Mouse (Mus musculus) stomach, postnatal 0 days (tissue): ENCODE measurements around the gene Abce1. TPM values are rescaled to one million over a fixed set of nuclear protein-coding genes. Genes with fewer than 3 reads are reported as not detected.

Experiments
- ATAC-seq: fragments of 200-750 bp; cut with Nextera tagmentation; 2 replicates; pipeline ENCODE4 v1.8.0; 2017; ENCODE audit not compliant: low FRiP score, low TSS enrichment
- DNase-seq: peaks from one replicate; pipeline ENCODE4 v3.0.0-alpha.2; 2016; ENCODE audit warnings: low spot score
- H3K27ac ChIP-seq: fragments of 300-500 bp; sonication (generic); replicated peaks from 2 replicates; pipeline ENCODE4 v1.5.1; 2014; ENCODE audit warnings: mild to moderate bottlenecking, control low read depth
- H3K27me3 ChIP-seq: fragments of 300-500 bp; sonication (generic); 2 replicates; pipeline ENCODE4 v1.6.1; 2014; ENCODE audit warnings: low read length; ENCODE audit not compliant: control insufficient read depth, insufficient read depth
- H3K36me3 ChIP-seq: fragments of 300-500 bp; sonication (generic); 2 replicates; pipeline ENCODE4 v1.6.1; 2014; ENCODE audit warnings: low read length, mixed read lengths; ENCODE audit not compliant: control insufficient read depth, insufficient read depth
- H3K4me1 ChIP-seq: fragments of 300-500 bp; sonication (generic); replicated peaks from 2 replicates; pipeline ENCODE4 v1.6.1; 2014; ENCODE audit warnings: antibody characterized with exemption; ENCODE audit not compliant: control insufficient read depth, insufficient read depth
- H3K4me2 ChIP-seq: fragments of 300-500 bp; sonication (generic); replicated peaks from 2 replicates; pipeline ENCODE4 v1.6.1; 2014; ENCODE audit warnings: low read depth, mild to moderate bottlenecking, control low read depth, moderate library complexity
- H3K4me3 ChIP-seq: fragments of 300-500 bp; sonication (generic); 2 replicates; pipeline ENCODE4 v1.5.1; 2014; ENCODE audit warnings: low read depth, low read length, control low read depth
- H3K9ac ChIP-seq: fragments of 300-500 bp; sonication (generic); 2 replicates; pipeline ENCODE4 v1.6.1; 2014; ENCODE audit warnings: mild to moderate bottlenecking, low read length, control low read depth, mixed read lengths
- H3K9me3 ChIP-seq: fragments of 300-500 bp; sonication (generic); 2 replicates; pipeline ENCODE4 v1.6.1; 2016; ENCODE audit warnings: low read length; ENCODE audit not compliant: control insufficient read depth
- CTCF ChIP-seq: IDR thresholded peaks from 2 replicates; pipeline ENCODE4 v1.5.1; 2016; ENCODE audit warnings: antibody characterized with exemption, low read depth, mild to moderate bottlenecking, moderate library complexity
- EP300 ChIP-seq: optimal IDR thresholded peaks from 2 replicates; pipeline ENCODE3; 2016; ENCODE audit warnings: antibody characterized with exemption
- WGBS: fragments of 180-500 bp; shearing (Covaris S2); extraction: QIAGEN DNeasy Blood & Tissue Kit; methylation state at CpG from one replicate; pipeline ENCODE4 v1.1.7; 2014; 5-methylcytosine and 5-hydroxymethylcytosine counted together
- polyA plus RNA-seq: library from polyadenylated mRNA; unstranded; fragments of >200 nt; fragmentation: Nextera tagmentation; extraction: Ambion mirVana; gene quantifications from 2 replicates; pipeline ENCODE4 v1.2.1, GENCODE M21; 2015

The Abce1 gene
- polyA plus RNA-seq, 1 experiment from 2014 or later, result 39.1 TPM

GRCm38 (mm10) chr8:79653736-79654135, 57.8 kb downstream of the Abce1 start:
- no peak overlapping the region for H3K27ac ChIP-seq
- ATAC-seq (no peak), DNase-seq (no peak)
- no peaks in the 10 kb centered on the region for H3K27me3 ChIP-seq
- no peak overlapping the region for H3K4me2 ChIP-seq
- no peaks in the 10 kb centered on the region for H3K4me1 ChIP-seq
- 87% methylated on average over 4 of the region's 4 CpGs for WGBS
- no peak for TF ChIP-seq EP300
- no peak for TF ChIP-seq CTCF
- H3K4me3 ChIP-seq, result no peak overlapping the region
- peaks cover 6% of the 10 kb centered on the region; the same call in 1 of the 2 replicates for H3K36me3 ChIP-seq
- no peaks in the 10 kb centered on the region for H3K9me3 ChIP-seq
- no peak overlapping the region for H3K9ac ChIP-seq

- H3K9me3 ChIP-seq, result no peaks in the 10 kb centered on the region
- DNase-seq, result no peak
- no peak overlapping the region for H3K9ac ChIP-seq
- 0 out of 2 replicates have a peak, but pooled peaks have one; percentile 26 for ATAC-seq
- no peaks in the 10 kb centered on the region for H3K4me1 ChIP-seq
- H3K4me2 ChIP-seq, result no peak overlapping the region
- WGBS, result 78% methylated on average over 1 of the region's 1 CpGs
- H3K27ac ChIP-seq, result no peak overlapping the region
- H3K36me3 ChIP-seq, result no peaks in the 10 kb centered on the region
- TF ChIP-seq EP300, result no peak
- TF ChIP-seq CTCF, result peak; percentile 69
- no peaks in the 10 kb centered on the region for H3K27me3 ChIP-seq
- H3K4me3 ChIP-seq, result no peak overlapping the region
Measured at GRCm38 (mm10) chr8:79650158-79650814, 61.3 kb downstream of the Abce1 start.

- Histone ChIP-seq H3K4me1 (no peaks in the 10 kb centered on the region), H3K4me3 (no peak overlapping the region), H3K27me3 (no peaks in the 10 kb centered on the region), H3K9ac (no peak overlapping the region), H3K4me2 (no peak overlapping the region), H3K9me3 (no peaks in the 10 kb centered on the region), H3K27ac (no peak overlapping the region; the same call in 1 of the 2 replicates), H3K36me3 (no peaks in the 10 kb centered on the region)
- ATAC-seq, result no peak; the same call in 1 of the 2 replicates
- DNase-seq, result no peak
- WGBS, result 89% methylated on average over 4 of the region's 4 CpGs
- no peak for TF ChIP-seq CTCF
- no peak for TF ChIP-seq EP300
Measured at GRCm38 (mm10) chr8:79649569-79649968, 62.0 kb downstream of the Abce1 start.

- no peak for DNase-seq
- H3K9ac ChIP-seq, result peak overlapping the region; percentile 23; the same call in 1 of the 2 replicates
- H3K4me1 ChIP-seq, result 0 out of 2 replicates have a peak, but pooled peaks cover 3% of the 10 kb centered on the region
- H3K36me3 ChIP-seq, result no peaks in the 10 kb centered on the region
- no peak overlapping the region for H3K27ac ChIP-seq
- H3K9me3 ChIP-seq, result no peaks in the 10 kb centered on the region
- 9% methylated on average over 1 of the region's 1 CpGs for WGBS
- peak overlapping the region; percentile 89; the same call in 1 of the 2 replicates for H3K4me3 ChIP-seq
- no peaks in the 10 kb centered on the region for H3K27me3 ChIP-seq
- peak overlapping the region; percentile 80 for H3K4me2 ChIP-seq
- ATAC-seq, result no peak
- no peak for TF ChIP-seq EP300
- no peak for TF ChIP-seq CTCF
Measured at GRCm38 (mm10) chr8:79641119-79641518, 70.4 kb downstream of the Abce1 start.

- Histone ChIP-seq H3K9me3 (no peaks in the 10 kb centered on the region), H3K4me1 (0 out of 2 replicates have a peak, but pooled peaks cover 3% of the 10 kb centered on the region), H3K27me3 (no peaks in the 10 kb centered on the region), H3K9ac (peak within 1 kb of the TSS; percentile 89), H3K4me3 (peak within 1 kb of the TSS; percentile 89), H3K27ac (peak within 1 kb of the TSS; percentile 98), H3K36me3 (no peaks in the 10 kb centered on the region), H3K4me2 (peak within 1 kb of the TSS; percentile 83)
- 0% methylated on average over 78 of the region's 103 CpGs for WGBS
- peak; percentile 64 for ATAC-seq
- DNase-seq, result peak; percentile 73
- no peak for TF ChIP-seq EP300
- TF ChIP-seq CTCF, result peak; percentile 30
Measured at GRCm38 (mm10) chr8:79639586-79640451, 71.7 kb downstream of the Abce1 start, which contains the start of gene Otud4. Otud4 (plus strand) TSS chr8:79639618.
